Mouse (Mus musculus) urinary bladder, postnatal 36 days (tissue): ENCODE data around the gene Eno1.

Experiments used
- DNase-seq, 2 experiments: peaks; one replicate each; pipeline ENCODE4 v3.0.0; 2022; ENCODE audit warnings: low spot score in 2 of 2, mixed read lengths in 1 of 2

Gene Eno1

DNA sequence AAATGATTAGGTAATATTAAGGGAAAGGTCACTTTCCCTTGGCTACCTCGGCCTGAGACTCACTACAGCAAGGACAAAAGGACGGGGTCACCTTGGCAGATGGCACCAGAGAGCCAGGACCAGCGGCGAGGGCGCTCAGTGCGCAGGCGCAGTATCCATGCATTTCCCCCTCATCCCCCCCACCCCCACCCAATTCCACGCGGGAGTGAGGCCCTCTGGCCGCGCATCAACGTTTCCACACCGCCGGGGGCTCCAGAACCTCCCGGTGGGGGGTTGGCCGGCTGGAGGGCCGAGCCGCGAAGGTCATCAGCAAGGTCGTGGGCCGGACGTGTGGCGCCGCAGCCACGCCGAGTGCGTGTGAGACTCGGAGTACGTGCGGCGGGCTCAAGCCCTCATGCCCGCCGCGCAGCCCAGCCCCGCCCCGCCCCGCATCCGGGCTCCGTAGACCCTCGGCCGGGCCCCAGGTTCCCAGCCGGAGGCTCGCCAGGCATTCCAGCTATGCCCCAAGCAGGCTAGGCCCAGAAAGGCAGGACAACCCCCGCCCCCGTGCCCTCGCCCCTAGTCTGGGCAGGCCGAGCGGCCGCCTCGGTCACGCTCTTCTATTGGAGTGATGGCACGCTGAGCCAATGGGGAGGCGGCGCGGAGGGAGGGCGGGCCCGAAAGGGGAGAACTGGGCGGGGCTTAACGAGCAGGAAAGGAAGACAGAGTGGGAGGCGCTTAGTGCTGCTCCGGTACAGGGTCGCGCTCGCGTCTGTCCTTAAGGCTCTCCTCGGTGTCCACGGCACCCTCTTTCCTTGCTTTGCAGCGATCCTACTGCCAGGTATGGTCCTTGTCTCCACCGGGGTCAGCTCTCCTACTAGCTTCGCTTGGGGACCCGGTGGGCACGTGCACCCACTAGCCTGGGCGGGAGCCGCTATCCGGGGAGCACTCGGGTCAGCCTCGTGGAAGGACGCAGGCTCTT, at the start of gene Eno1:
TSS of gene Eno1 (plus strand) at position 201 of the 961 bp plus-strand sequence.
- peak; percentile 92 to 96 for DNase-seq

DNA sequence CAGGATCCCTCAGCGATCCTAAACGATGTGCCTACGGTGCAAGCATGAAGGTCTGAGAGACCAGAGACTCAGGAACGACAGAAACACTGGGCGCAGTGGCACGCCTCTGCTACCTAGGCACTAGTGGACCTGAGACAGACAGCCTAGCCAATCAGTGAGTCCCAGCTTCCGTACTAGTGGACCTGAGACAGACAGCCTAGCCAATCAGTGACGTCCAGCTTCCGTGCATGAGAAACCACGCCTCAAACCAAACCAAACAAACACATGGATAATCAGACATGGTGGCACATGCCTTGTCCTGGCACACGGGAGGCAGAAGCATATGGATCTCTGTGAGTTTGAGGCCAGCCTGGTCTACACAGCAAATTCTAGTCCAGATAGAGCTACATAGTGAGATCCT, 48.3 kb upstream of the Eno1 start:
- no peak for DNase-seq

DNA sequence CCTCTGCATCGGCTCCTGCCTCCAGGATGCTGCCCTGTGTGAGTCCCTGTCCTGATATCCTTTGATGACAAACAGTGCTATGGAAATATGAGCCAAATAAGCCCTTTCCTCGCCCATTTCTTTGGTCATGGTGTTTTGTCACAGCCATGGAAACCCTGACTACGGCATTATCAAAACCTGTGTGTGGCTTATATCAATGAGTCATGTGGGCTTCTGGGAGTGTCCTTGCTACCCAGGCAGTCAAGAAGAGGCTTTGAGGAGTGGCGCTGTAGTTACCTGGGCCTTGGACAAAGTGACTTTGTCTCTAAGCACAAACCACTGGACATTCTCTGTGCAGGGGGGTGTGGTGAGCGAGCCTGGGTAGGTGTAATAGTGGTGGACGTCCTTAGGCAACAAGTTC, 44.3 kb upstream of the Eno1 start:
- no peak for DNase-seq

DNA sequence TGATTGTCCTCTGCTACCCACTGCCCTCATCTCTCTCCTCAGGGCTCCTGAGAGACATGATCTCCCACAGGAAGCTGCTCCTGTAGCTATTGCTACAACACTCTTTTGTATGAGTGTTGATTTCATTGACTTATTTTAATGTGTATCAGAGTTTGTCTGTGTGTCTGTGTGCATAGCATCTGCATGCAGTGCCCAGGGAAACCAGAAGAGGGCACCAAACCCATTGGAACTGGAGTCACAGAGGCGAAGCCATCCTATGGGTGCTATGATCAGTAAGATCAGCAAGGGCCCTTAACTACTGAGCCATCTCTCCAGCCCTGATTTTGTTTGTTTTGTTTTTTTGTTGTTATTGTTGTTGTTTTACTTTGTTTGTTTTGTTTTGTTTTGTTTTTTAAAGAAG, 42.6 kb upstream of the Eno1 start:
- DNase-seq = no peak

- no peak for DNase-seq
Measured at GRCm38 (mm10) chr4:150198268-150198667, 38.3 kb upstream of the Eno1 start.

GRCm38 (mm10) chr4:150201232-150201631, 35.3 kb upstream of the Eno1 start, which contains the start of gene Car6:
Gene Car6, minus strand, starts transcription at chr4:150201332.
- DNase-seq = no peak

DNA sequence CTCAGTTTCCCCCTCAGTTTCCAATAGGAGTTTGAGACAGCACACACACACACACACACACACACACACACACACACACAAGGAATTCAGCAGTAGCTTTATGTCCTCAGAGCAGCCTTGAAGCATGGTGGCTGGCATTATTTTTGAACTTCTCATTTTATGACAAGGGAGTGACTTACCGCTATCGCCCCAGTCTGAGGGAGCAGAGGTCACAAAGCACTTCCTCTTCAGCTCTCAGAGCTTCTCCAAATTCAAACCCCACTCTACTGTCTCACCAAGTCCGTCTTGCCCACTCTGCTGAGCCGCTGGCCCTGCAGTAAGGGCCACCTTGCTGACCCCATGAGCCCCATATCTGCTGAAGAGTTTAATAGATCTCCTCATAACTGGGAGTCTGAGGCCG, 33.8 kb upstream of the Eno1 start:
- DNase-seq = no peak

GRCm38 (mm10) chr4:150204877-150205276, 31.6 kb upstream of the Eno1 start:
- no peak for DNase-seq

DNA sequence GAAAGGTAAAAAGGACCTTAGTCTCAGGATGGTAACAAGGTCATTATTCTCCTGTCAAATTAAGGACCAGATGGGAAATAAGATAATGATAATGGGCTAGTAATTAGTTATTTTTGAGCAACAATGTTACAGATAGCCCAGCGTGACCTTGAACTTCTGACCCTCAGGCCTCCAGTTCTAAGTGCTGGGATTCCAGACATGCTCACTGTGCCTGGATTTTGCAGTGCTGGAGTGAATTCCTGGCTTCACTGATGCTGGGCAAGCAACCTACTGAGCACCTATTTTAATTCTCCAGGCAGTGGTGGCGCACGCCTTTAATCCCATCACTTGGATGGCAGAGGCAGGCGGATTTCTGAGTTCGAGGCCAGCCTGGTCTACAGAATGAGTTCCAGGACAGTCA, 26.8 kb upstream of the Eno1 start:
- DNase-seq = no peak

DNA sequence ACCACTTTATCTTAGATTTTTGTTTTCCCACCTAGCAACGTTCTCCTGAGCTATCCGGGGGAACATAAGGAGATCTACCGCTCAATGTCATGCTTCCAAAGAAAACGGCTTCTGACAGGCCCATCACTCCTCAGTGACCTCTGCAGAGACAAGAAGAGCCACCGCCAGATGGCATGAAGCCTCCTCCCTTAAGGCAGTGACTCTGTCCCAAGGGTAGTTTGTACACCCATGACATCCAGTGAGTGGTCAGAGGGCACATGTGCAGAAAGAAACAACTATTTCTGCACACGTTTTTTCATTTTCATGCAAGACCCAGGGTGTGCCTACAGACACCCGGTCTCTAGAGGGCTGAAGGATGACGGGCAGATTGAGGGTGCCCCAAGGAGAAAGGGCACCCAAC, 26.2 kb upstream of the Eno1 start:
- no peak for DNase-seq

DNA sequence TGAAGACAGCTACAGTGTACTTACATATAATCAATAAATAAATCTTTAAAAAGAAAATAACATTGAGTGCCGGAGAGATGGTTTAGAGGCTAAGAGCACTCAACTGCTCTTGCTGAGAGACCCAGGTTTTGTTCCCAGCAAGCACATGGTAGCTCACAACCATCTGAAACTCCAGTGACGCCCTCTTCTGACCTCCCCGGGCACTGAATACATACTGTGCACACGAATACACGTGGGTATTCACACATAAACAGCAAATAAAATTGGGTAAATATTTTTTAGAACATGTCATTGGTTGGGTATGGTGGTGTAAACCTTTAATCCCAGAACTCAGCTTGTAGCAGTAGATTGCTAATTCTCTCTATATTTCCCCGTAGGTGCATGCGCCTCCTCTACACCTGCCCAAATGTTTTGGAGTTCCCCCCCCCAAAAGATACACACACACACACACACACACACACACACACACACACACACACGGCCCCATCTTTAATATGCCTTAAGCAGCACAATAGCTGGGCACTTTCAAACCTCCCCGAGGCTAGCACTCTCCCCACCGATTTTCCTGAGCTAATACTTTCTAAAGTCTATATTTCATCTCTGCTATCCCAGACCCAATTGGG, 24.5 kb upstream of the Eno1 start:
- no peak for DNase-seq

GRCm38 (mm10) chr4:150212553-150212971, 24.0 kb upstream of the Eno1 start:
- DNase-seq = peak; percentile 23 to 51

DNA sequence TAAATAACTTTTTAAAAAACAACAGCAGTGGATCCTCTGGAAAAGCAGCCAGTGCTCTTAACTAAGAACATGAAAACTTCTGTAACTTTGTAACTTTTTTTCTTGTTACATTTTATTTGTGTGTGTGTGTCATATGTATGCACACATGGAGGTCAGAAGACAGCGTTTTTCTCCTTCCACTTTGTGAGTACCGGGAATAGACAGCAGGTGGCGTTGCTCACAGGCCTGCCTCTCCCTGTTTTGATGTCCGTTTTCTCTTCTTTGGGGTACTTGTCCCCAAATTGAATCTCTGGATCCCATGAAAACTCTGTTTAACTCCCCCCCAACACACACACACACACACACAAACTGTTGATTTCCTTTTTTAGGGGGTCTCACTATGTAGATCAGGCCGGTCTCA, 22.6 kb upstream of the Eno1 start:
- DNase-seq = no peak

- no peak for DNase-seq
Measured at GRCm38 (mm10) chr4:150216423-150216822, 20.1 kb upstream of the Eno1 start.

GRCm38 (mm10) chr4:150217042-150217554, 19.4 kb upstream of the Eno1 start:
- DNase-seq = no peak

- no peak for DNase-seq
Measured at GRCm38 (mm10) chr4:150217935-150218334, 18.6 kb upstream of the Eno1 start.

DNA sequence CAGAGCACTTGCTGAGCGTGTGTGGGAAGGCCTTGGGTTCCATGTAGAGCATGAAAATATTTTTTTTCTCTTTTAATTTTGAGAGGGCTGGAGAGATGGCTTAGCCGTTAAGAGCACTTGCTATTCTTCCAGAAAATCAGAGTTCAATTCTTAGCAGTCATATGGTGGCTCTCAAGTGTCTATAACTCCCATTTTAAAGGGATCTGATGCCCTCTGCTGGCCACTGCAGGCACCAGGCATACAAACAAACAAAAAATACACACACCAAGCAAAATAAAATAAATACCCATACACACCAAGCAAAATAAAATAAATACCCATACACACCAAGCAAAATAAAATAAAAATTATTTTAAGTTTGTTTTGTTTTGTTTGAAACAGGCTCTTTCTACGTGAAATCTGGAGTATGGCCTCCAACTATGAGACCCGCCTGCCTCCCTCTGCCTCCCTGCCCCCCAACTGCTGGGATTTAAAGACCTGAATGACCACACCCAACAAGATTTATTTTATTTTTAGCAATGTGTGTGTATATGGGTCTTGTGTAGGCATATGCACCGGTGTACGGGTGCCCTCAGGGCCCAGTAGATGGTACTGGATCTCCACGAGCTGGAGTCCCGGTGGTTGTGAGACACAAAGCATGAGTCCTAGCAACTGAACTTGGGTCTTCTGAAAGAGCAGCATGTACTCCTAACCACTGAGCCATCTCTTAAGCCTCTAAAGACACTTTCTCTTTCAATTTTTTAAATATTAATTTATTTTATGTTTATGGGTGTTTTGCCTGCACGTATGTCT, 16.8 kb upstream of the Eno1 start:
- peak in 1 of 2 experiments; percentile 45 for DNase-seq

DNA sequence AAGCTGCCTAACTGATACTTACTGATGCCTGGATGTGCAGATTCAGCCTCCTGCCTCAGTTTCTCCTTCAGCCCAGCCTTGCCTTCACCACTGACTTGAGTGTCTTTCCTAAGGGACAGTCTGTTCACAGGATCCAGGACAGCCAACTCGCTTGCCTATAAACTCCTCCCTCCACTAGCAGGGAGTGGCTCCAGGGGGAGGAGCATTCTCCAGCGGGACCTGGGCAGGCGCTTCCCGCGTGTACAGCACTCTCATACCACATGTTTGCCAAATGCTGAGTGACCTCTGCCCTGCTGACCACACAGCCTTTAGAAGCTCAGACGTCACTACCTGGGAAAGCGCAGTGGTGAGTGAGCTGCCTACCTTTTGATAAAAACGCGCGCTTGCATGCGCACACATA, 15.9 kb upstream of the Eno1 start:
- peak in 1 of 2 experiments; percentile 58 for DNase-seq

DNA sequence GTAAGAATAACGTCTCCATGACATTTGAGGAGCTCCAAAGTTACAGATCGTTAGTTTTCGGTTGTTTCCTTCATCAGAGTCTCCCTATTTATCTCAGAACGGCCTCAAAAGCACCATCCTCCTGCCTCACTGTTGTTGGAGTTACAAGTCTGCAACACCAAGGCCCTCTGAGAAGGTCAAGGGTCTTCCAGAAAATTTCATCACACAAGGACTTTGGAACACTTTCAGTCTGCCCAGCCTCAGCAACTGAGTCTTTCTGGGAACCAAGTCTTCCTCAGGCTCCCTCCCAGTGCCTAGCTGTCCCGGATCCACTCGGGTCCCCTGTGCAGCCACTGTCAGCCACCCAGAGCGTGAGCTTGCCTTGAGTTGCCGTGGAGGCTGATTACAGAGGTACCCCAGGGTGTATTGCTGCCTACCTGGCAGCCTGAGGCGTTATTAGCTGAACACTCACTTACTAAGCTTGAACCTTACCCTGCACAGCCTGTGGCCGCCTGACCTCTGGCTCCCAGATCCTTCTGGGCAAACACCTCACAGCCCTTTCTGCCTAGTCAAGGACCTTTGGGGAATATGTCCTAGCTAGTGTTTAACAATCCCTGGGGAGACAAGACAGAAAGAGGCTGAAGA, 15.4 kb upstream of the Eno1 start:
- DNase-seq = no peak

DNA sequence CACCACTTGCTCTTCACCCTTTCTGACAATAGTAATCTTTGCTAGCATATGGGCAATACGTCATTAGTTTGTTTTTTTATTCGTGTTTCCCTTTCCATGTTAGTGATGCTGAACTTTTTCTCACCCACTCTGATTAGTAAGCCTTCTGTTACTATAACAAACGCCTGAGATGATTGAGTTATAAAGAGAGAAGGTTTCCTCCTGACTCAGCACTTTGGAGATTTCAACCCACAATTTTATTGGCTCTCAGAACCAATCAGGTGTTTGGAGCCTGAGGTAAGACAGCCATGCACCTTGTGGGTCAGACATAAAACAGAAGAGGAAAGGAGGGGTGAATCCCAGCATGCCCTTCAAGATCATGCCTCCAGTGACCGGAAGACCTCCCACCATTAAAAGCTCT, 12.7 kb upstream of the Eno1 start:
- no peak for DNase-seq

GRCm38 (mm10) chr4:150225700-150226099, 10.8 kb upstream of the Eno1 start:
- no peak for DNase-seq
